Mouse (Mus musculus) limb, embryonic 14.5 days (tissue): ENCODE measurements around the gene Blnk. TPM values are rescaled to one million over a fixed set of nuclear protein-coding genes. Genes with fewer than 3 reads are reported as not detected.
A peak's percentile ranks its signal among the peaks of the same experiment; 100 is the strongest.

Experiments used
- ATAC-seq: fragments of 200-750 bp; cut with Nextera tagmentation; 2 replicates; pipeline ENCODE4 v1.8.0; 2017; ENCODE audit warnings: low read depth, moderate number of reproducible peaks, moderate TSS enrichment; ENCODE audit not compliant: low FRiP score
- DNase-seq: peaks from one replicate; pipeline ENCODE4 v3.0.0-alpha.2; 2015; ENCODE audit warnings: low spot score
- H3K27ac ChIP-seq: fragments of 300-500 bp; sonication (generic); replicated peaks from 2 replicates; pipeline ENCODE4 v1.5.1; 2014; ENCODE audit warnings: low read depth, mild to moderate bottlenecking, low read length, moderate library complexity, mixed read lengths
- H3K27me3 ChIP-seq: fragments of 300-500 bp; sonication (generic); 2 replicates; pipeline ENCODE4 v1.6.1; 2014; ENCODE audit warnings: low read length, mixed read lengths; ENCODE audit not compliant: control insufficient read depth, insufficient read depth
- H3K36me3 ChIP-seq: fragments of 300-500 bp; sonication (generic); 2 replicates; pipeline ENCODE4 v1.6.1; 2014; ENCODE audit warnings: mild to moderate bottlenecking, low read length, moderate library complexity, mixed read lengths; ENCODE audit not compliant: control insufficient read depth, insufficient read depth
- H3K4me1 ChIP-seq: fragments of 300-500 bp; sonication (generic); 2 replicates; pipeline ENCODE4 v1.6.1; 2014; ENCODE audit warnings: antibody characterized with exemption, low read length, mixed read lengths; ENCODE audit not compliant: control insufficient read depth, insufficient read depth
- H3K4me2 ChIP-seq: fragments of 300-500 bp; sonication (generic); replicated peaks from 2 replicates; pipeline ENCODE4 v1.6.1; 2014; ENCODE audit warnings: low read depth, mild to moderate bottlenecking, low read length, moderate library complexity; ENCODE audit not compliant: severe bottlenecking
- H3K4me3 ChIP-seq: fragments of 300-500 bp; sonication (generic); replicated peaks from 2 replicates; pipeline ENCODE4 v1.5.1; 2014; ENCODE audit warnings: low read length
- H3K9ac ChIP-seq: fragments of 300-500 bp; sonication (generic); 2 replicates; pipeline ENCODE4 v1.6.1; 2014; ENCODE audit warnings: mild to moderate bottlenecking, low read depth, low read length, moderate library complexity; ENCODE audit not compliant: severe bottlenecking
- H3K9me3 ChIP-seq: fragments of 300-500 bp; sonication (generic); 2 replicates; pipeline ENCODE4 v1.6.1; 2016; ENCODE audit warnings: low read length; ENCODE audit not compliant: control insufficient read depth
- POLR2A ChIP-seq: fragments of 200-500 bp; IDR thresholded peaks from 2 replicates; pipeline ENCODE4 v1.8.0; 2012; ENCODE audit warnings: inconsistent platforms, mild to moderate bottlenecking, moderate library complexity, borderline replicate concordance; ENCODE audit not compliant: insufficient read depth, insufficient read length; ENCODE audit errors: extremely low read depth
- WGBS: fragments of 180-500 bp; shearing (Covaris S2); extraction: QIAGEN DNeasy Blood & Tissue Kit; methylation state at CpG from one replicate; pipeline ENCODE4 v1.1.7; 2014; 5-methylcytosine and 5-hydroxymethylcytosine counted together
- polyA plus RNA-seq, 2 experiments: library from polyadenylated mRNA; depleted of rRNA in 1 of 2; stranded (reverse) in 1 of 2; unstranded in 1 of 2; fragments of >200 nt; fragmentation: Nextera tagmentation in 1 of 2; extraction: Ambion mirVana in 1 of 2; gene quantifications; 2 replicates each; pipeline versions ENCODE4 v1.2.1 to v1.2.3; 2012 to 2014

Gene Blnk
- polyA plus RNA-seq, 2 experiments = 0.72 to 1.6 TPM

DNA sequence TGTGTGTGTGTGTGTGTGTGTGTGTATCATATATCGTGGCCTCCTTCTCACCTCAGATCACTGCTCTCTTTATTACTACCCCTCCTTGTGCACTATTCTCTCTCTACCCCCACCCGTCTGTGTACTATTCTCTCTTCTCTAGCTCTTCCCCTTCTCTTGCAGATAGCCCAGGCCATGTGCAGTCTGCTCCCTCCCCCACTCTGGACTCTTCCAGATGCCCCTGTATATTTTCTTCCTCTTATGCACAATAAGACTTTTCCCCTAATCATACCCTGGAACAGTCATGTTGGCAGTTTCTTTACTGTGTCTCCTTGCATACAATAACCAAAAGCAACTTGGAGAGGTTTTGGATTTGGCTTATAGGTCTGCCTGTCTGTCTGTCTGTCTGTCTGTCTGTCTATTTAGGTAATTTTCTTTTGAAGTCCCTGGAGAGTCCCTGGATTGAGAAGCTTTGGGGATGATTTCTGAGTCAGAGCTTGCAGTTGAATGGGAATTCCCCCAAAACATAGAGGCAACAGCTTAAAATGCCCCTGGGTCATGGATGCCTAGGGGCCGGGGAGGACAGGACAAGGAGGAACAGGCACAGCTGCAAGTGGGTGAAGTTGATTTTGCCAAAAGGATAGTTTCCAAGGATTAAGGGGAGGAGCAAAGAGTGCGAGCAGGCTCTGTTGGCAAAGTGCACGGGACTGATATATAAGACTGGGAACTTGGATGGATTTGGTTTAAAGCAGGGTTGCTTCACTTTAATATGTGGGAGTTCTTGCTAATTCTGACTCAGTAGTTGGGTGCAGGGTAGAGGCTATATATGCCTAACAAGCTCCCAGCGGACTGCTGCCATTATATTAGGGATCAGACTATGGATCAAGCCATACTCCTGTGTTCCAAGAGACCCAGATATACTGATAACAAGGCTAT lies 29.1 kb downstream of the Blnk start:
- ATAC-seq = no peak
- Histone ChIP-seq H3K27ac (no peak overlapping the region), H3K4me1 (no peaks in the 10 kb centered on the region), H3K9ac (no peak overlapping the region), H3K4me3 (no peak overlapping the region), H3K9me3 (no peaks in the 10 kb centered on the region), H3K36me3 (no peaks in the 10 kb centered on the region), H3K27me3 (no peaks in the 10 kb centered on the region), H3K4me2 (no peak overlapping the region)
- no peak for DNase-seq
- 73% methylated on average over 6 of the region's 6 CpGs for WGBS
- TF ChIP-seq POLR2A = no peak

DNA sequence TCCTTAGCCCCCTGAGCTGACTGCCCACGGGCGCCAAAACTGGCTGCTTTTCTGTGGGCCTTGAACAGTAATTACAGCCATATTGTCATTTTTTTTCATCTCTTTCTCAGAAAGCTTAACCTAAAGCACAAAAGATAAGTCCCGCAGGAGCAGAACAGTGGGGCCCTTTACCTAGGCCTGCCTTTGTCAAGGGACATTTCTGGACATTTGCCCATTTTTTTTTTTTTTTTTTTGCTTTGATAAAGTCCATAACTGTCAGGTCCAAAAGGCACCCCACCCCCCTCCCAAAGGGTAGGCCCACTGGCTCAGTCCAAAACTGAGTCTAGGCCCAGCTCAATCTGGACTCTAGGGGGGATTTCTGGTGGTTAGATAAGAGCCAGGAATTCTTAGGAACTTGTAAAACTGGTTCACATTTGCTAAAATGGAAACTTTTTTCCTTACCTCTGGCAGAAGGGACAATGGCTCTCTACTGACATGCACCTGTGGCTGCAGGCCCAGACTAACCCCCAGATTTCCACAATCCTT lies 29.9 kb downstream of the Blnk start:
- H3K27ac ChIP-seq = no peak overlapping the region
- H3K27me3 ChIP-seq = no peaks in the 10 kb centered on the region
- ATAC-seq (no peak), DNase-seq (peak; percentile 21)
- no peak overlapping the region for H3K4me3 ChIP-seq
- 68% methylated on average over 3 of the region's 3 CpGs for WGBS
- no peak overlapping the region for H3K9ac ChIP-seq
- no peak for TF ChIP-seq POLR2A
- H3K4me1 ChIP-seq = no peaks in the 10 kb centered on the region
- H3K9me3 ChIP-seq = no peaks in the 10 kb centered on the region
- H3K4me2 ChIP-seq = no peak overlapping the region
- H3K36me3 ChIP-seq = no peaks in the 10 kb centered on the region

DNA sequence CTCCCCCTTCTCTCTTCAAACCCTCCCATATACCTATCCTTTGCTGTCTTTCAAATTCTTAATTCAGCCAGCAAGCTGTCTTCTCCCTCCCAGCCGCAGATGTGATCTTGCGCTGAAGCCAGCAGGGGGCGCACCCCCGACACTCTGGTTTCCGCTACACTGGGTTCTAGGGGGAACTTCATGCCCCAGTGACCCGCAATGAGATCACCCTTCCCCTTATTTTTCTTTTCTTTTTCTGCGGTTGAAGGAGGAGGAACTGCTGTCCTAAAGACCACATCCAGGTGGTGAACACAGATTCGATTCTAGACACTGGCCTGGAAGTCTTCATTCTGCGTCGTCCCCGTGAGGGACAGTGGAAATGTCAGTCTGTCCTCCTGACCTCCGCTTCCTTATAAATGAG lies 31.3 kb downstream of the Blnk start:
- no peaks in the 10 kb centered on the region for H3K9me3 ChIP-seq
- H3K27ac ChIP-seq = no peak overlapping the region
- no peak for TF ChIP-seq POLR2A
- no peaks in the 10 kb centered on the region for H3K4me1 ChIP-seq
- no peak overlapping the region for H3K9ac ChIP-seq
- H3K27me3 ChIP-seq = no peaks in the 10 kb centered on the region
- H3K36me3 ChIP-seq = no peaks in the 10 kb centered on the region
- no peak overlapping the region for H3K4me2 ChIP-seq
- WGBS = 47% methylated on average over 12 of the region's 12 CpGs
- DNase-seq (no peak), ATAC-seq (no peak)
- H3K4me3 ChIP-seq = no peak overlapping the region

DNA sequence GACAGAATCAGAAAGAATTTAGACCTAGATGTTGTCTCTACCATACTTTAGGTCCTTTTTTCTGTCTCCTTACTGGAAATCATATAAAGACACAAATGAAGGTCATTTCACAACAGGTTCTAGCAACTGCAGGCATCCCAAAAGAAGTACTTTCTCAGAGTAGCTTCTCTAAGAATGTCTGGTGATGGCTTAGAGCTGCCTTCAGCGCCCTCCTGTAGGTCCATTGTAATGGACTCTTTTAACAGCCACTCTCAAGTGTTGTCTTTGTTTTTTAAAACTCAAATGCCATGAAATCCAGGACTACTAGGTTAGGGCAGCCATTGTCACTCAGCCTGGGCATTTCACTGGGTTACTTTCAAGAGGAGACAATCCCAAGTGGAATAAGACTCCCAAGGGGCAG lies 35.4 kb downstream of the Blnk start:
- H3K4me3 ChIP-seq = no peak overlapping the region
- H3K27ac ChIP-seq = no peak overlapping the region
- H3K36me3 ChIP-seq = no peaks in the 10 kb centered on the region
- no peak for DNase-seq
- no peaks in the 10 kb centered on the region for H3K9me3 ChIP-seq
- TF ChIP-seq POLR2A = no peak
- no peaks in the 10 kb centered on the region for H3K4me1 ChIP-seq
- no peak overlapping the region for H3K4me2 ChIP-seq
- no peak overlapping the region for H3K9ac ChIP-seq
- no peaks in the 10 kb centered on the region for H3K27me3 ChIP-seq
- 41% methylated on average over 1 of the region's 1 CpGs for WGBS
- ATAC-seq = no peak

DNA sequence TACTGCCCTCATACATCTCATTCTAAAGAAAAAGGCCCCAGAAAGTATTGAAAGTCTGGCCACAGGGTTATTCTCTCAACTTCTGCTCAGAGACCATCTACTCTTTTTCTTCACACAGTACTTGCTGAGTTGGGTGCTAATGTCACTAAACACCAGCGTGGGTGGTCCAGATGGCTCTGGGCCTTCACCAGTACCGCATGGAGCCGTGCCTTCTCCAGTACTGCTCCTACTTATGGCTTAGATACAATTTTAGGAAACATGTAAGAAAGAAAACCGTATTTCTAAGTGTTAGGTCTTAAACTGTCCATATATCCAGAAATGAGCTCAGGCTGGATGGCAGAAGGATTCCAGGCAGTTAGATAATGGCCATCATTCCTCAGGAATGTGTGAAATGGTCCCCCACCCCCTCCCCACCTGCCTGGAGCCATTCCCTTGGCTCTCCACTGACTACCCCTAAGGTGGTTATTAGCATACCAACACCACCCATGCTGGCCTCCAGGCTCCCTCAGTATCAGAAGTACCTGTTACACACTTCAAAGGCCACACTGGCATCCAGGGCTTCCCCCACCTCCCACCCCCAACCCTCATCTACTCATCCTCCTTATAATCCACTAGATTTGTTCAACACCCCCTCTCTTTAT lies 47.3 kb downstream of the Blnk start:
- no peak overlapping the region for H3K27ac ChIP-seq
- H3K27me3 ChIP-seq = no peaks in the 10 kb centered on the region
- H3K4me2 ChIP-seq = no peak overlapping the region
- H3K36me3 ChIP-seq = no peaks in the 10 kb centered on the region
- H3K4me3 ChIP-seq = no peak overlapping the region
- no peak for TF ChIP-seq POLR2A
- ATAC-seq (no peak), DNase-seq (no peak)
- H3K9ac ChIP-seq = no peak overlapping the region
- H3K4me1 ChIP-seq = no peaks in the 10 kb centered on the region
- H3K9me3 ChIP-seq = no peaks in the 10 kb centered on the region
- 78% methylated on average over 4 of the region's 4 CpGs for WGBS
